Mouse (Mus musculus): ENCODE data around the gene Ptpn22.

Gene Ptpn22

GRCm38 (mm10) chr3:103857977-103858563 lies 1.5 kb upstream of the Ptpn22 start:
- no peak for DNase-seq

GRCm38 (mm10) chr3:103859851-103860391 lies 326 bp downstream of the Ptpn22 start:
- DNase-seq = no peak

DNA sequence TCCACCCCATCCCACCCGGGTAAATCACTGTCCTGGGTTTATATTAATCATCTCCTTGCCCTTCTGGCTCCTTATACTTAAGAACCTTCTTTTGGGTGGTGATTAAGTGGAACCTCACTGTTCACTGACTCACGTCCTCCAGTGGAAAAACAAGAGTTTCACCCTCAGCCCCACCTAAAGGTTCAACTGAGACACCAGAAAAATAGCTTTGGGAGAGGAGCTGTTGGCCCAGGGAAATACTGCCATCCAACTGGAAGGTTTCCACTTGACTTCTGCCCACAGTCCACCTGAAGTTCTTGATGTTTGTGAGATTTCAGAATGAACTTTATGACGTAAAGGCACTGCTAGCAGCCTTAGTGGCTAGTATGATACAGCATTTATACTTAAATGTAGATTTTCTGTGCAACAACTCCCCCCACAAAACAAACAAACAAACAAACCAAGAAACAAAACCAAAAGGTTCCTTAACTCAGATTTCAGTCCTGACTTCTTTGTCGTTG lies 3.2 kb downstream of the Ptpn22 start:
- no peak for DNase-seq

GRCm38 (mm10) chr3:103864200-103864599 lies 4.6 kb downstream of the Ptpn22 start:
- DNase-seq = no peak

DNA sequence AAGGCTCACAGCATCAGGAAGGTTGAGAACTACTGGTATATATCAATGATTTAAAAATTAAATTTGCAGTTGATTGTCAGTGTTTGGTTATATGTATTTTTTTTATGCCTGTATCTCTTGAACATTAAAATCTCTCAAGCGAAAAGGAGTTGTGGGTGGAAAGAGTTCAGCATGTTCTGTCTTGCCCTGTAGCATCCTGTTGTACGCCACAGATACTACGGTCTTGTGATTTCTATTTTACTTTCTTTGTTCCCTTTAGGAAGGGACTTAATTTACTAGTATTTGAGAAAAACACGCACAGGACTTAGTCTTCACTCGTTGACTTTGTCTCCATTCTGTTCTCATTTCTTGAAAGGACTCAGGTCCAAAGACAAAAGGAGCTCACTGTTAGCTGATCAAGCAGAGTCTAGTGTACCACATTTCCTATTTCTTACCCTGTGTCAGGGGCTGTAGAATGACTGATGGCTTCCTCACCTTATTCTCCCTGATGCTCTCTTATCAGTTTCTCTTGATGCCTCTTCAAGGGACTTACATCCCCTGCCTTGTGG lies 7.9 kb downstream of the Ptpn22 start:
- DNase-seq = no peak

DNA sequence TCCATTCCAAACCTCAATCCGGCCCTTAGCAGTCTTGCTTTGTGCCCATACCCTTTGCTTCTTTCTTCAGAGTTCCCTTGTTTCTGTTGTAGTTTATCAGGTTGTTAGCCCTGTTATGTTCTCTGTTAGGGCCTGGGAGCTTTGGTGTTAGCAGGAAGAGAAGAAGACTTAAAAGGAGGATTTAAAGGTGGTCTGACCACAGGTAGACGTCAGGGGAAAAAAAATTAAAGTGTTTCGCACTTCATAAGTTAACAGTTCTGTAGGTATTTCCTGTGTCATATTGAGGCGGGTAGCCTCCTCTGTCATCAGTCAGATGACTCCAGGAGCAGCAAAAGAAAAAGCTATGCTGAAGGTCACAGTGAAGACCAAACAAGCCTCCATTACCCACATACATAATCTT lies 8.4 kb downstream of the Ptpn22 start:
- DNase-seq = no peak

DNA sequence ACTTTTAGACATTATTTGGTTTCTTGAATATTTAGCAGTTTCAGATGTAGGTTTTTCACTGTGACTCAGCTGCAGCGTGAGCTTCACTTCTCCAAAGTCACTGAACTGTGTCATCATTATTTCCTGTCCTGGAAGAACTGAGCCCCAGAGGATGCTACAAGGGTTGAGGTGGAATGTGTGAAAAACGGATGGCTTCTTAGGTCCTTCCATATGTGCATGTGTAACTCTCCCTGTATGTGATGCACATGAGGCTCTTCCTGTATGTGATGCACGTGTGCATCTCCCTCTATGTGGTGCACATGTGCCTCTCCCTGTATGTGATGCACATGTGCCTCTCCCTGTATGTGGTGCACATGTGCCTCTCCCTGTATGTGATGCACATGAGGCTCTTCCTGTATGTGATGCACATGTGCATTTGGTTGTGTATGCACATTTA lies 13.1 kb downstream of the Ptpn22 start:
- DNase-seq = no peak

DNA sequence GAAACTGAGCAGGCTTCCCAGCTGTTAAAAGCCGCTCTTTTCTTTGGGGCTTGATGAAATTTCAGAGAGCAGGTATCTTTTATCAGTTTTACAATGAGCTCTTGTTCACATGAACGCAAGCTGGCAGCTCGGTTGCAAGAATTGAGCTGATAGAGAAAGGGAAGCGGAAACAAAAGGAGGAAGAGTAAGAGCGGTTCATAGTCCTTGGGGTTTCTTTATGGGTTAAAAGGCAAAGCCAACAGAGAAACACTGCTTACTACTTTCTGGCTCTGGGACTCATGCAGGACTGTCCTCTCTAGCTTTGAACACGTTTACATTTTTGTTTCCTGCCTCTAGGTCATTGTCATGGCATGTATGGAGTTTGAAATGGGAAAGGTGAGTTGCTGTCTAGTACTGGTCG lies 14.7 kb downstream of the Ptpn22 start:
- no peak for DNase-seq

DNA sequence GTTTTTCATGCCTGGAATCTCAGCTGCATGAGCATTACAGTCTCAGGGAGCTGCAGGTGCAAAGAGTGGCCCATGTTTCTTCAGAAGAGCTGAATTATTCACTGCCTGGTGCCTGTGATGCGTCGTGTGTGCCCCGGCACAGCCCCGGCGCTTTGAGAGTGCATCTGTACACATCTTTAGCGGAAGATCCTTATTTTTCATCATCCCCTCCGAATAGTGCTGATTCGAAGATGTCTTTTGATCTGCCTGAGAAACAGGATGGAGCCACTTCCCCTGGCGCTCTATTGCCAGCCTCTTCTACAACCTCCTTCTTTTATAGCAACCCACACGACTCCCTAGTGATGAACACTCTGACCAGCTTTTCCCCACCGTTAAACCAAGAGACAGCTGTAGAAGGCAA lies 26.4 kb downstream of the Ptpn22 start:
- DNase-seq = no peak

- peak; percentile 76 to 81 for DNase-seq
These were observed 28.0 kb downstream of the Ptpn22 start for GRCm38 (mm10) chr3:103887581-103887980.

DNA sequence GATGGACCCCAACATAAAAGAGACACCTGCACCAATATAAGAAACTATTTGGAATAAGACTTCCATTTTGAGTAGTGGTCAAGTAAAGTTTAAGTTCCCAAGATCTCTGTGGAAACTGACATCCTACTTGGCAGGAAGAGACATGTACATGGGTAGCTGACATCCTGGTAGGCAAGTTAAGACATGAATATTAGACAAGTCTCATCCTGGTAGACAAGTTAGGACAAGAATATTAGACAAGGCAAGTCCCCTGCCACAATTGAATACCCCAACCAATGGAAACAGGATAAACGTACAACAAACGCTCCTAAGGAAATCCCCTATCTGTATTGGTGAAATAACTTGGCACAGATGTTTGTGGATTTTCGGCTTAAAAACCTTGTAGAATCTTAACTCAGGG lies 33.8 kb downstream of the Ptpn22 start:
- DNase-seq = no peak

GRCm38 (mm10) chr3:103904705-103905104 lies 45.1 kb downstream of the Ptpn22 start:
- DNase-seq = peak; percentile 80

DNA sequence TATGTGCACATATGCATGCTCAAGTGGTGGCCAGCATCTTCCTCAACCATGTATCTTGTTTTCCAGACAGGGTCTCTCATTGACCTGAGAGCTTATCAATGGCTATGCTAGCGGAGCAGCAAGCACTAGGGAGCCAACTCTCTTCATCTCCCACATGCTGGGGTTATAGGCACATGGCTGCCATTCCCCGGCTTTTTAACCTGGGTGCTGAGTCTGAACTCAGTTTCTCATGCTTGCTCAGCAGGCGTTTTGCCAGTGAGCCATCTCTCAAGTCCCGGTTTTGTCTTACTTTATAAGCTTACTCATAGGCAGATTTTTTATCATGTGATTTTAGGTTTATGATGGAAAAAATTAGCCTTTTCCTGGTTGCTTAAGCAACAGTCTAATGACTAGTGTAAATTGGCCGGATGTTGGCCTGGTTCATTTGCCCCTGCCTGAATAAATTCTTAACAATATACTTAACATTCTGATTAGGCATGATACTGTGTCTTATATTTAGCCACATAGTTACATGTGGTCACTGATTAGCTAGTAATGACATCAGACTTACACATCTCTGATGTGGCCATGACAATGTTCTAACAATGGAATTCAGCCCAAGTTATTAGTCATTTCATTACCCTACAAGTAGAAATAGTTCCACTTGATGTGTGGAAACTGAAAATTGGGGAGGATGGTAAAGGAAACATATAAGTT lies 47.9 kb downstream of the Ptpn22 start:
- no peak for DNase-seq

GRCm38 (mm10) chr3:103908781-103909180 lies 49.2 kb downstream of the Ptpn22 start:
- no peak for DNase-seq

GRCm38 (mm10) chr3:103913451-103913961 lies 53.9 kb downstream of the Ptpn22 start:
- DNase-seq = peak in 1 of 2 experiments; percentile 32

DNA sequence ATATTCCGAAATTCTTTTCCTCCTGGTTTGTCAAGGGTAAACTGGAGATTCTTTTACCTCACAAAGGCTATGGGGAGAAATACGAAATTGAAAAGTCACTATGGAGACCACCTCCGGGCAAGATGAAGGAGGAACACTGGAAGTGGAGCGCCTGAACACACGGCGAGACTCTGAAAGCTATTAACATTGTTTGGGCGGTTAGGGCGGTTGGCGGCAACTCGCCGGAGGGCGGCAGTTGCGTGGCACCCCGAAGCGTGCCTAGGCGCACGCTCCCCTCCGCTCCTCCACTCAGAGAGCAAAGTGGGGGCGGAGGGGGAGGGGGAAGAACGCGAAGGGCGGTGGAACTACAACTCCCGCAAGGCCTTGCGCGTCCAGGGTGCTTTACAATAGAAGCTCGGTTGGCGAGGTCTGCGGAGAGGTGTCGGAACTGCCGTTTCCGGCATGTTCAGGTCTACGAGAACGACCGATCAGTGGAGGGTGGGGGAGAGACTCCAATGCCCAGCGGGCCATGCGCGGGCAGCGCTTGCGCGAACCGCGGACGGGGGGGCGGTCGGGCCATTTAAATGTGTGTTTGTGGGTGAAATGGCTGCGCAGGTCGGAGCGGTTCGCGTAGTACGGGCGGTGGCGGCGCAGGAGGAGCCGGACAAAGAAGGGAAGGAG lies 54.5 kb downstream of the Ptpn22 start, which contains the start of gene Rsbn1:
Gene Rsbn1, plus strand, starts transcription at position 111 of the 660 bp plus-strand sequence.
- DNase-seq = peak; percentile 97

GRCm38 (mm10) chr3:103914732-103915508 lies 55.3 kb downstream of the Ptpn22 start:
- DNase-seq = no peak

- DNase-seq = no peak
These were observed 55.9 kb downstream of the Ptpn22 start for GRCm38 (mm10) chr3:103915509-103915896.

- DNase-seq = no peak
These were observed 56.7 kb downstream of the Ptpn22 start for GRCm38 (mm10) chr3:103916205-103916838.

DNA sequence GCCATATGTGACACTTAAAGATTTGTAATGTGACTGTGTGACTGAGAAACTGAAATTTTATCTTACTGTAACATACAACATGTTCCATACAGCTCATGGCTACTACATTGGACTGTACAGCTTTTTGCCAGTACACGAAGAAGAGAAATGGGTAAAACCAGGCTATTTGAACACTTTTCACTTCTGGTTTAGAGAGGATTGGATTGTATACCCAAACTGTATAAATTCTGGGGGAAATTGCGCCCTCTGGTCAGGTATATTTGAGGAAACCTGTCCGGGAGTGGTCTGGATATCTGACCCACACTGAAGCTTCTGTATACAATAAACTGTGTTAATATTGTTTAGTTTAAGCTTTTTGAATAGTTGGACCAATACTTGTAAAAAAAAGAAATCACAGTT lies 57.2 kb downstream of the Ptpn22 start:
- DNase-seq = no peak

- no peak for DNase-seq
These were observed 60.5 kb downstream of the Ptpn22 start for GRCm38 (mm10) chr3:103920094-103920493.

GRCm38 (mm10) chr3:103925302-103925701 lies 65.7 kb downstream of the Ptpn22 start:
- DNase-seq = no peak

Measured in cerebellum, postnatal 14 days (tissue).